Mouse (Mus musculus): ENCODE data around the gene Gm20388. TPM values are rescaled to one million over a fixed set of nuclear protein-coding genes. Genes with fewer than 3 reads are reported as not detected.
A peak's percentile ranks its signal among the peaks of the same experiment; 100 is the strongest.

Gene Gm20388
- polyA plus RNA-seq, 2 experiments, result 8.5 TPM; not detected in 1

GRCm38 (mm10) chr8:120486477-120487376, 576.1 kb downstream of the Gm20388 start:
- Histone ChIP-seq H3K4me2 (ENCODE audit: low read depth) (peak overlapping the region; percentile 88), H3K27ac (peak overlapping the region; percentile 93), H3K9ac (replicated peaks) (peak overlapping the region; percentile 92), H3K4me1 (replicated peaks; ENCODE audit: control insufficient read depth in 2 of 2, insufficient read depth in 2 of 2, low read length in 1 of 2) (peaks cover 39 to 43% of the 10 kb centered on the region in 2 experiments), H3K36me3 (replicated peaks; ENCODE audit: control insufficient read depth, insufficient read depth, low read depth) (0 out of 2 replicates have a peak, but pooled peaks cover 2% of the 10 kb centered on the region), H3K4me3 (ENCODE audit: insufficient read depth in 1 of 2, low read depth in 2 of 2, low read length in 2 of 2) (peak overlapping the region; percentile 98 to 99), H3K9me3 (ENCODE audit: control insufficient read depth, low read length) (no peaks in the 10 kb centered on the region), H3K27me3 (ENCODE audit: control insufficient read depth, insufficient read depth, low read length) (no peaks in the 10 kb centered on the region)
- DNase-seq (ENCODE audit: low read depth in 3 of 3, low spot score in 3 of 3) (peak; percentile 83 to 85 (median 84)), ATAC-seq (ENCODE audit: insufficient read depth) (peak; percentile 57)
- WGBS (ENCODE audit: insufficient replicate concordance), result under 1% methylated on average over 50 of the region's 50 CpGs
- TF ChIP-seq EP300 (IDR thresholded peaks at IDR 0.05; ENCODE audit: low read depth) (peak; percentile 93), CTCF (IDR thresholded peaks at IDR 0.05; ENCODE audit: low read depth) (peak; percentile 54)

- Histone ChIP-seq H3K9me3 (ENCODE audit: control insufficient read depth, low read length) (no peaks in the 10 kb centered on the region), H3K36me3 (replicated peaks; ENCODE audit: control insufficient read depth, insufficient read depth, low read depth) (0 out of 2 replicates have a peak, but pooled peaks cover 2% of the 10 kb centered on the region), H3K4me3 (ENCODE audit: insufficient read depth in 1 of 2, low read depth in 2 of 2, low read length in 2 of 2) (peak overlapping the region; percentile 98 to 99), H3K9ac (replicated peaks) (peak overlapping the region; percentile 92), H3K4me1 (replicated peaks; ENCODE audit: control insufficient read depth in 2 of 2, insufficient read depth in 2 of 2, low read length in 1 of 2) (peaks cover 44 to 47% of the 10 kb centered on the region in 2 experiments), H3K27me3 (ENCODE audit: control insufficient read depth, insufficient read depth, low read length) (no peaks in the 10 kb centered on the region), H3K27ac (peak overlapping the region; percentile 93), H3K4me2 (ENCODE audit: low read depth) (peak overlapping the region; percentile 88)
- DNase-seq (ENCODE audit: low read depth in 3 of 3, low spot score in 3 of 3) (no peak), ATAC-seq (ENCODE audit: insufficient read depth) (peak; percentile 31)
- WGBS (ENCODE audit: insufficient replicate concordance), result 0% methylated on average over 34 of the region's 34 CpGs
- TF ChIP-seq EP300 (IDR thresholded peaks at IDR 0.05; ENCODE audit: low read depth) (no peak), CTCF (IDR thresholded peaks at IDR 0.05; ENCODE audit: low read depth) (no peak)
Measured at GRCm38 (mm10) chr8:120487377-120487728, 576.7 kb downstream of the Gm20388 start.

DNA sequence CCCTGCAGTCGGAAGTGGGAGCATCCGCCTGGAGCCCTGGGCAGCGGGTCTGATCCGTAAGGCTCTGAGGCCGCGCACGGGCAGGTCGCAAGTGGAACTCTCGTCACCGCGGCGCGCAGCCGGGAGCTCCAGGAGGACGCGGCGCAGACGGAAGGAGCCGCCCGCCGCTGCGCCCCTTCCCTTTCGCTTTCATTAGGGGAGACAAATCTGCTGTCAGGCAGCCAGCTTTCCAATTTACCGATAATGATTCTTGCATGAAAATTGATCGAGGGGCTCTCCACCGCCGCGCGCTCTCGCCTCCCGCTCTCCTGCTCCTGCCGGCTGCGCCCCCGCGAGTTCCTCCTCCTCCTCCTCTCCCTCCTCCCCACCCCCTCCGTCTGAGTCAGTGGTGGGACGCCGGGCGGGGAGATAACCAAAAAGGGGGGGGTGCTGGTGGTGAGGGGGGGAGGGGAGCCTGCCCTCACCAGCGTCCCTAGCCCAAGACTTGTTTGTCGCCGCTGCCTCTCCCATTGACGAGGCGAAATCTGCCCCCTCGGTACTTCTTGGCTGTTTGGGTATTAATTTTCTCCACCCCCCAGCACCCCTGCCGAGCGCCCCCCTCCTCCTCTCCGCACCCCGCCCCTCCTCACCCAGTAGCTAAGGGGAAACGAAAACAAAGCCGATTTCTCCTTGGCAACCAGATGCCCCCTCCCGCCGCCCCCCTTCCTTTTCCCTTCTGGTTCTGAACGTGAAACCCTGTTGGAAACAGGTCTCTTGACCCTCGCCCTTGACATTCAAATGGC, 577.3 kb downstream of the Gm20388 start:
- Histone ChIP-seq H3K27me3 (ENCODE audit: control insufficient read depth, insufficient read depth, low read length) (no peaks in the 10 kb centered on the region), H3K27ac (peak overlapping the region; percentile 93), H3K36me3 (replicated peaks; ENCODE audit: control insufficient read depth, insufficient read depth, low read depth) (0 out of 2 replicates have a peak, but pooled peaks cover 2% of the 10 kb centered on the region), H3K9me3 (ENCODE audit: control insufficient read depth, low read length) (no peaks in the 10 kb centered on the region), H3K9ac (replicated peaks) (peak overlapping the region; percentile 92), H3K4me2 (ENCODE audit: low read depth) (peak overlapping the region; percentile 88), H3K4me1 (replicated peaks; ENCODE audit: control insufficient read depth in 2 of 2, insufficient read depth in 2 of 2, low read length in 1 of 2) (peaks cover 50% of the 10 kb centered on the region in 2 experiments), H3K4me3 (ENCODE audit: insufficient read depth in 1 of 2, low read depth in 2 of 2, low read length in 2 of 2) (peak overlapping the region; percentile 98 to 99)
- no peak; the same call in 1 of the 2 replicates for TF ChIP-seq CTCF (IDR thresholded peaks at IDR 0.05; ENCODE audit: low read depth)
- TF ChIP-seq EP300 (IDR thresholded peaks at IDR 0.05; ENCODE audit: low read depth), result peak; percentile 66
- WGBS (ENCODE audit: insufficient replicate concordance), result 0% methylated on average over 53 of the region's 55 CpGs
- peak; percentile 70 to 73 (median 70) for DNase-seq (ENCODE audit: low read depth in 3 of 3, low spot score in 3 of 3)
- peak; percentile 51 for ATAC-seq (ENCODE audit: insufficient read depth)

DNA sequence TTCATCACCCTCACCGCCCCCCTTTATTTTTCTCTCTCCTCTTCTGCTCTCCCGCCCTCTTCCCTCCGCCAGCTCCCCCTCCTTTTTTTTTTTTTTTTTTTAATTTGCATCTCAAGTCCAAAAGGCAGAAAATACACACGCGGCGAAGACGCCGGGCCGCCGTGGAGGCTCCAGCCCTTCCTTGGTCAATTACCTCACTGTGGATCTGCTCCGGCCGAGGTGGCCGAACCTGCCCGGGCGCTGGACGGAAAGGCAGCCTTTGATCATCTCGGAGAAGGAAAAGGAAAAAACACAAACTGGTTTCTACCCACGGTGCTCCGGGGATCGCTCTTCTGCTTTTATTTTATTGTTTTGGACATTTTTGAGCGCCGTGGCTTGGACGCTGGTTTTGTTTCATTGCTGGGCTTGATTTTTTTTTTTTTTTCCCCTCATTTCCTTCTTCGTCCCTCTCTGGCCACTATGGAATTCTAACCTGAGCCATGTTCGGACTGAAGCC, 578.0 kb downstream of the Gm20388 start:
- Histone ChIP-seq H3K27me3 (ENCODE audit: control insufficient read depth, insufficient read depth, low read length) (no peaks in the 10 kb centered on the region), H3K4me2 (ENCODE audit: low read depth) (peak overlapping the region; percentile 88), H3K4me1 (replicated peaks; ENCODE audit: control insufficient read depth in 2 of 2, insufficient read depth in 2 of 2, low read length in 1 of 2) (peaks cover 58% of the 10 kb centered on the region in 2 experiments), H3K4me3 (ENCODE audit: insufficient read depth in 1 of 2, low read depth in 2 of 2, low read length in 2 of 2) (peak overlapping the region; percentile 98 to 99), H3K9ac (replicated peaks) (peak overlapping the region; percentile 92), H3K9me3 (ENCODE audit: control insufficient read depth, low read length) (no peaks in the 10 kb centered on the region), H3K36me3 (replicated peaks; ENCODE audit: control insufficient read depth, insufficient read depth, low read depth) (0 out of 2 replicates have a peak, but pooled peaks cover 2% of the 10 kb centered on the region), H3K27ac (peak overlapping the region; percentile 93)
- ATAC-seq (ENCODE audit: insufficient read depth), result no peak
- TF ChIP-seq CTCF (IDR thresholded peaks at IDR 0.05; ENCODE audit: low read depth) (no peak), EP300 (IDR thresholded peaks at IDR 0.05; ENCODE audit: low read depth) (no peak)
- no peak for DNase-seq (ENCODE audit: low read depth in 3 of 3, low spot score in 3 of 3)
- under 1% methylated on average over 25 of the region's 25 CpGs for WGBS (ENCODE audit: insufficient replicate concordance)

All from liver, embryonic 14.5 days (tissue).